Mouse (Mus musculus) cortical plate, adult 2 months (tissue): ENCODE data around the gene Atf7ip.

ENCODE experiments used
- CTCF ChIP-seq: fragments of 200-500 bp; IDR thresholded peaks from 2 replicates; pipeline ENCODE4 v1.5.1; 2011; ENCODE audit warnings: mild to moderate bottlenecking, control low read depth, low read length; ENCODE audit not compliant: insufficient read depth; ENCODE audit errors: extremely low read depth
- POLR2A ChIP-seq: fragments of 200-500 bp; IDR thresholded peaks from 2 replicates; pipeline ENCODE4 v1.6.1; 2011; ENCODE audit warnings: mild to moderate bottlenecking, low read length, control low read depth; ENCODE audit not compliant: insufficient read depth; ENCODE audit errors: extremely low read depth

GRCm38 (mm10) chr6:136463491-136463890 is 42.5 kb upstream of the Atf7ip start:
- TF ChIP-seq CTCF (no peak), POLR2A (no peak)
